Mouse (Mus musculus) ES-E14 (cell line): Measurements from ENCODE around the gene Stxbp1. TPM values are rescaled to one million over a fixed set of nuclear protein-coding genes. Genes with fewer than 3 reads are reported as not detected.

Experiments used
- DNase-seq: peaks from one replicate; pipeline ENCODE4 v3.0.0-alpha.2; 2013; ENCODE audit warnings: low read depth, low spot score
- H3K27ac ChIP-seq: 2 replicates; pipeline ENCODE4 v1.5.1; 2012; ENCODE audit warnings: low read depth, mild to moderate bottlenecking, low read length, moderate library complexity, mixed read lengths; ENCODE audit not compliant: poor library complexity, insufficient read depth, severe bottlenecking
- H3K36me3 ChIP-seq: 2 replicates; pipeline ENCODE4 v1.6.1; 2012; ENCODE audit warnings: mild to moderate bottlenecking, low read length, moderate library complexity, mixed read lengths; ENCODE audit not compliant: control insufficient read depth, poor library complexity, insufficient read depth, severe bottlenecking
- H3K4me1 ChIP-seq, 2 experiments: fragments of 150-350 bp in 1 of 2; sonication (generic) in 1 of 2; 2 replicates each; pipeline ENCODE4 v1.6.1; 2012; ENCODE audit warnings: low read length in 2 of 2, mild to moderate bottlenecking in 1 of 2, mixed read lengths in 1 of 2; ENCODE audit not compliant: control insufficient read depth in 2 of 2, insufficient read depth in 2 of 2, poor library complexity in 1 of 2
- H3K4me3 ChIP-seq, 2 experiments: fragments of 150-350 bp in 1 of 2; sonication (generic) in 1 of 2; 2 replicates each; pipeline ENCODE4 v1.5.1; 2012; ENCODE audit warnings: low read length in 2 of 2, low read depth in 1 of 2, mild to moderate bottlenecking in 1 of 2, mixed read lengths in 1 of 2; ENCODE audit not compliant: insufficient read depth in 1 of 2, poor library complexity in 1 of 2, severe bottlenecking in 1 of 2
- H3K9ac ChIP-seq: 2 replicates; pipeline ENCODE4 v1.6.1; 2012; ENCODE audit warnings: low read depth, mild to moderate bottlenecking, low read length, mixed read lengths; ENCODE audit not compliant: poor library complexity, insufficient read depth, severe bottlenecking
- H3K9me3 ChIP-seq: fragments of 150-350 bp; sonication (generic); 2 replicates; pipeline ENCODE4 v1.6.1; 2012; ENCODE audit warnings: low read depth, mild to moderate bottlenecking, low read length; ENCODE audit not compliant: control insufficient read depth, insufficient read depth
- CHD2 ChIP-seq: IDR thresholded peaks from 2 replicates; pipeline ENCODE4 v1.6.1; 2014; ENCODE audit warnings: mild to moderate bottlenecking, low read depth, low read length, inconsistent platforms
- HCFC1 ChIP-seq: IDR thresholded peaks from 2 replicates; pipeline ENCODE4 v1.6.1; 2012; ENCODE audit warnings: low read length, inconsistent platforms, borderline replicate concordance; ENCODE audit not compliant: insufficient read depth
- MAFK ChIP-seq: IDR thresholded peaks from 2 replicates; pipeline ENCODE4 v1.6.1; 2014; ENCODE audit warnings: mild to moderate bottlenecking, low read depth, low read length, inconsistent platforms; ENCODE audit not compliant: insufficient read depth
- ZC3H11A ChIP-seq: IDR thresholded peaks from 2 replicates; pipeline ENCODE4 v1.6.1; 2012; ENCODE audit warnings: low read depth, mild to moderate bottlenecking, inconsistent platforms, low read length, borderline replicate concordance
- ZNF384 ChIP-seq: IDR thresholded peaks from 2 replicates; pipeline ENCODE4 v1.6.1; 2012; ENCODE audit warnings: low read depth, low read length, inconsistent platforms
- in situ Hi-C, 2 experiments: fragments of 600-800 bp; cut with MboI; formaldehyde crosslinking; loops; one replicate each; pipeline ENCODE4 v1.15.1; 2025; ENCODE audit warnings: low sequenced_read_pairs in 2 of 2, inconsistent platforms in 1 of 2; ENCODE audit not compliant: unreplicated experiment in 2 of 2
- total RNA-seq: library from RNA; depleted of rRNA; stranded (reverse); fragments of 300-350 nt; gene quantifications from 2 replicates; pipeline ENCODE4 v1.2.3, GENCODE M21; 2012

Gene Stxbp1
- total RNA-seq, 1 experiment: 4.0 TPM

GRCm38 (mm10) chr2:32775359-32776074 is 71.5 kb downstream of the Stxbp1 start, which contains the start of the genes Ttc16 and Ptrh1:
TSS of gene Ttc16 (minus strand) at chr2:32775633.
TSS of gene Ptrh1 (plus strand) at chr2:32775786.
- peaks cover 3% of the 10 kb centered on the region; the same call in 1 of the 2 replicates for H3K36me3 ChIP-seq
- H3K4me1 ChIP-seq: peaks cover 5 to 16% of the 10 kb centered on the region in 2 experiments; a peak in 2 of 4 replicates
- TF ChIP-seq MAFK (no peak), ZNF384 (no peak), HCFC1 (peak; percentile 85), CHD2 (no peak)
- H3K27ac ChIP-seq: no peak within 1 kb of the TSS
- H3K9ac ChIP-seq: peak within 1 kb of the TSS; percentile 58
- no peaks in the 10 kb centered on the region for H3K9me3 ChIP-seq
- in situ Hi-C loops: no loop called here
- H3K4me3 ChIP-seq: peak within 1 kb of the TSS; percentile 62 to 99
- DNase-seq: peak; percentile 98

DNA sequence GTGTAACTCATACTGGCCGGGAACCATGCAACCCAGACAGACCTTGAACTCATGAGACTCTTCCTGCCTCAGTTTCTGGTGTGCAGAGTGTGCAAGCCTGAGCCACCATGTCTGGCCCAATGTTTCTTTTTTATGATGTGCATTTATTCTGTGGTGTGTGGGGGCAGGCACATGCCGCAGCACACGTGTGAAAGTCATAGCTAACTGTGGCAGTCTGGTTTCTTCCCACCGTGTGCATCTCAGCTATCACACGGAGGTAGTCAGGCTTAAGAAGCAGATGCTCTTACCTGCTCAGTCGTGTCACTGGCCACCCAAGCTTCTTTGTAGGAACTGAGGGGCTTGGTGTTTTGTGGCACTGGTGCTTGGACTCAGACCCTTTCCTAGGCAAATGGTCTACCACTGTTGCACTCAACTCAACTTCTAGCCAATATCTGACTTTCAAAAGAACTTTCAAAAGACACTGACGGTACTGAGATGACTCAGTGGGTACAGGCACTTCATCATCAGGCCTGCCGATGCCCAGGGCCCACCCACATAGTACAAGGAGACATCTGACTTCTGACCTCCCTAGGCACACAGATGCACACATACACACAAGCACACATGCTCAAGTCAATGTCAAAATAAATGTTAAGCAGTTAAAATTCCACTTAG is 74.3 kb downstream of the Stxbp1 start:
- no peak for DNase-seq
- in situ Hi-C loops: no loop called here
- Histone ChIP-seq H3K4me3 (no peak overlapping the region), H3K9me3 (no peaks in the 10 kb centered on the region), H3K4me1 (peaks cover 5 to 15% of the 10 kb centered on the region in 2 experiments; a peak in 2 of 4 replicates), H3K27ac (no peak overlapping the region), H3K9ac (no peak overlapping the region), H3K36me3 (peaks cover 3% of the 10 kb centered on the region; the same call in 1 of the 2 replicates)
- TF ChIP-seq HCFC1 (no peak), MAFK (no peak), CHD2 (no peak), ZNF384 (no peak), ZC3H11A (no peak)

DNA sequence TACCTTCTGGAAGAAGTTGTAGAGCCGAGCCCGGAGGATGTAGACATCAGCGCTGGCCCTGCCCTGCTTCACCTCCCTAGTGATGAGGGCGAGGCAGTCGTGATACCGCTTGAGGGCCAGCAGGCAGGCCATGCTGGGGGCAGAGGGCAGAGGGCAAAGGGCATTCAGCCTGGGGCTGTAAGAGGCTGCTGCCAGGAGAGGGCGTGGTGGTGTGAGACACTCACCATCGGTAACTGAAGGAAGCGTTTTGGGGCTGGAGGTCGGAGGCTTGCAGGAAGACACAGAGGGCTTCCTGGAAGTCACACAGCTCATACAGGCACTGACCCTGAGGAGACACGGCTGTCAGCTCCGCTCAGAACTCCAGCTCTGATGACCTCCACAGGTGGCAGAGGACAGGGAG is 75.2 kb downstream of the Stxbp1 start:
- H3K9me3 ChIP-seq: no peaks in the 10 kb centered on the region
- peak overlapping the region in 1 of 2 experiments; percentile 4; a peak in 1 of 4 replicates for H3K4me3 ChIP-seq
- no peak overlapping the region for H3K9ac ChIP-seq
- no peak for TF ChIP-seq CHD2
- no peak for TF ChIP-seq MAFK
- no peak for TF ChIP-seq HCFC1
- TF ChIP-seq ZC3H11A: no peak
- no peak for TF ChIP-seq ZNF384
- H3K4me1 ChIP-seq: peaks cover 5 to 15% of the 10 kb centered on the region in 2 experiments; a peak in 2 of 4 replicates
- H3K36me3 ChIP-seq: peaks cover 1% of the 10 kb centered on the region; the same call in 1 of the 2 replicates
- in situ Hi-C loops: no loop called here
- DNase-seq: no peak
- H3K27ac ChIP-seq: no peak overlapping the region

- Histone ChIP-seq H3K4me3 (no peak overlapping the region), H3K36me3 (no peaks in the 10 kb centered on the region), H3K4me1 (peaks cover 0 to 15% of the 10 kb centered on the region in 2 experiments; a peak in 2 of 4 replicates), H3K27ac (no peak overlapping the region), H3K9ac (no peak overlapping the region), H3K9me3 (no peaks in the 10 kb centered on the region)
- TF ChIP-seq ZC3H11A: no peak
- no peak for TF ChIP-seq HCFC1
- no peak for TF ChIP-seq MAFK
- TF ChIP-seq CHD2: no peak
- no peak for TF ChIP-seq ZNF384
- in situ Hi-C loops: no loop called here
- DNase-seq: no peak
These were observed 77.5 kb downstream of the Stxbp1 start for GRCm38 (mm10) chr2:32769327-32770085.
